Mouse (Mus musculus) intestine, postnatal 0 days (tissue): ENCODE results near the gene Znhit1. TPM values are rescaled to one million over a fixed set of nuclear protein-coding genes. Genes with fewer than 3 reads are reported as not detected.

Source experiments
- ATAC-seq: fragments of 200-750 bp; cut with Nextera tagmentation; 2 replicates; pipeline ENCODE4 v1.8.0; 2017; ENCODE audit warnings: mild to moderate bottlenecking, moderate TSS enrichment, moderate library complexity
- H3K27ac ChIP-seq: fragments of 300-500 bp; sonication (generic); 2 replicates; pipeline ENCODE4 v1.5.1; 2014; ENCODE audit warnings: mild to moderate bottlenecking, low read depth, low read length, moderate library complexity
- H3K27me3 ChIP-seq: fragments of 300-500 bp; sonication (generic); replicated peaks from 2 replicates; pipeline ENCODE4 v1.6.1; 2014; ENCODE audit warnings: low read length, mixed read lengths; ENCODE audit not compliant: control insufficient read depth, insufficient read depth
- H3K36me3 ChIP-seq: fragments of 300-500 bp; sonication (generic); 2 replicates; pipeline ENCODE4 v1.6.1; 2014; ENCODE audit warnings: mild to moderate bottlenecking, moderate library complexity; ENCODE audit not compliant: control insufficient read depth, insufficient read depth
- H3K4me1 ChIP-seq: fragments of 300-500 bp; sonication (generic); replicated peaks from 2 replicates; pipeline ENCODE4 v1.6.1; 2014; ENCODE audit warnings: antibody characterized with exemption, low read length, mixed read lengths; ENCODE audit not compliant: control insufficient read depth, insufficient read depth
- H3K4me2 ChIP-seq: fragments of 300-500 bp; sonication (generic); replicated peaks from 2 replicates; pipeline ENCODE4 v1.6.1; 2014; ENCODE audit warnings: low read depth, mild to moderate bottlenecking, moderate library complexity
- H3K4me3 ChIP-seq: fragments of 300-500 bp; sonication (generic); 2 replicates; pipeline ENCODE4 v1.5.1; 2014; ENCODE audit warnings: low read depth, low read length
- H3K9ac ChIP-seq: fragments of 300-500 bp; sonication (generic); 2 replicates; pipeline ENCODE4 v1.6.1; 2014; ENCODE audit warnings: mild to moderate bottlenecking, low read depth, low read length
- H3K9me3 ChIP-seq: fragments of 300-500 bp; sonication (generic); 2 replicates; pipeline ENCODE4 v1.6.1; 2016; ENCODE audit warnings: mixed run types; ENCODE audit not compliant: control insufficient read depth
- CTCF ChIP-seq: sonication (generic); IDR thresholded peaks from 2 replicates; pipeline ENCODE4 v1.5.1; 2016; ENCODE audit warnings: low read depth, mild to moderate bottlenecking, control low read depth, antibody characterized with exemption, moderate library complexity
- WGBS: fragments of 180-500 bp; shearing (Covaris S2); extraction: QIAGEN DNeasy Blood & Tissue Kit; methylation state at CpG from one replicate; pipeline ENCODE4 v1.1.7; 2014; 5-methylcytosine and 5-hydroxymethylcytosine counted together
- polyA plus RNA-seq: library from polyadenylated mRNA; unstranded; fragments of >200 nt; fragmentation: Nextera tagmentation; extraction: Ambion mirVana; gene quantifications from 2 replicates; pipeline ENCODE4 v1.2.1, GENCODE M21; 2015

Gene Znhit1
- polyA plus RNA-seq, 1 experiment from 2014 or later = 84.6 TPM

DNA sequence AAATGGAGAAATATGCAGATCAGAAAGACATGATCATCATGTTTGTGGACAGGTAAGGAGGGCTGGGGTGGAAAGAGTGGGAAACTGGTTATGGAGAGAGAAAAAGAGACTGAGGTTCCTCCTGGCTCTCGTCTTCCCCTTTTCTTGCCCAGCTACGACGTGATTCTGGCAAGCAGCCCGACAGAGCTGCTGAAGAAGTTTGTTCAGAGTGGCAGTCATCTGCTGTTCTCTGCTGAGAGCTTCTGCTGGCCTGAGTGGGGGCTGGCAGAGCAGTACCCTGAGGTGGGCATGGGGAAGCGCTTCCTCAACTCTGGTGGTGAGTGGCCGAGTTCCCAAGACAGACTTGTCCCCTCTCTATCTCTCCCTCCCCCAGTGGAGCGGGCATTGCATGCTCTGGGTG, 599 bp upstream of the Znhit1 start:
- no peak overlapping the region for H3K27ac ChIP-seq
- WGBS = 67% methylated on average over 7 of the region's 7 CpGs
- peaks cover 35% of the 10 kb centered on the region for H3K36me3 ChIP-seq
- ATAC-seq = no peak
- no peaks in the 10 kb centered on the region for H3K27me3 ChIP-seq
- H3K9me3 ChIP-seq = no peaks in the 10 kb centered on the region
- H3K4me3 ChIP-seq = no peak overlapping the region
- H3K4me1 ChIP-seq = no peaks in the 10 kb centered on the region
- H3K4me2 ChIP-seq = peak overlapping the region; percentile 98
- TF ChIP-seq CTCF = no peak
- H3K9ac ChIP-seq = no peak overlapping the region; the same call in 1 of the 2 replicates

DNA sequence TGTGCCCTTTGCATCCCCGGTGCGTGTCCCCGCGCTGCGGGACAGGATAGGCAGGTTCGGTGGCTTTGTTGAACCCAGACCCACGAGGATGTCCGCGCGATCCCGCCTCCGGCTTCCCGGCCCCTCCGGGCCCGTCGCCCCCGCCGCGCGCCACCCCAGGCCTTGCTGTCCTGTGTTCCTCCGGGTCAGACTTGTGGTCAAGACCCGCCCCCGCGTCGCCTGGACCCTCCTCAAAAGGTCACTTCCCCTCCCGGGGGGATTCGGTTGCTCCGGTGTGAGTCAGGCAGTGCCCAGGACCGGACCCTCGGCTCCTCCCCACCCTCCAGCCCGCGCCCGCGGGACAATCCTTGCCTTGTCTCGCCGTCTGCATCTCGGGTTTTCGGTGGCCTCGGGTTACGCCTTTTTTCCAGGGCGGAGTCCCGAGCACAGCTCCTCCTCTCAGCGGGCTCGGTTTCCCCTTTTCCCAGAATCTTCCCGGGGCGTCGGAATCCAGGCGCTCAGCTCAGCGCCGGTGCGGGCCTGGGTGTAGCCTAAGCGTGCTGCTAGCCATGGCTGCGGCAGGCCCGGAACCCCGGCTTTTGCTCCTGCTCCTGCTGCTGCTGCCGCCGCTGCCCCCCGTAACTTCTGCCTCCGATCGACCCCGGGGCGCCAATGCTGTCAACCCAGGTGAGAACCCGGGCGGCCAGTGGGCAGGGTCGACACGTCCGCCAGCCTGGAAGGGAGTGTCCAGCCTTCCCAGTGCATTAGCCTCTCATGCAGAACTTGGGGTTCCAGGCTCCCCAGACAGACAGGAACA, 485 bp downstream of the Znhit1 start:
- Histone ChIP-seq H3K27ac (peak overlapping the region; percentile 80), H3K9me3 (no peaks in the 10 kb centered on the region), H3K4me2 (peak overlapping the region; percentile 98), H3K27me3 (no peaks in the 10 kb centered on the region), H3K9ac (peak overlapping the region; percentile 63), H3K4me1 (no peaks in the 10 kb centered on the region), H3K4me3 (peak overlapping the region; percentile 96), H3K36me3 (peaks cover 32% of the 10 kb centered on the region)
- TF ChIP-seq CTCF = no peak
- ATAC-seq = peak; percentile 53
- WGBS = under 1% methylated on average over 66 of the region's 67 CpGs

DNA sequence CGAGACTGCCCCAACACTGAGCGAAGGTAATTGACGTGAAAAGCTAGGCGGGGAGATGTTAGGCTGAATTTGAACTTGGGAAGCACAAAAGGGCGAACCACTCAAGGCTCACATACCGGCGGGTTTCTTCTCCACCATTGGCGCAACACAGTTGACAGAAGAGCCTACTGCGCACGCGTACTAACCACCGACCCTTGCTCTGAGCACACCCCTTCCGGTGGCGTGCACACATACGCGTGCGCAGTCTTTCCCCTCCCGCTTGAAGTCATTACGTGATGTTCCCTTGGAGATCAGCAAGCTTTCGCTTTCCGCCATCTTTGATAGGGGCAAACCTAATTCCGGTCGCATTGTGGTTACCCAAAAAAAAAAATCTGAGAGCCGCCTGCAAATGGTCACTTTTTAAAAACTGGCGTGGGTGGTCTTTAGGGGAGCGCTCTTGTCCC, 1.1 kb downstream of the Znhit1 start, which contains the start of gene Plod3:
Plod3 (plus strand) TSS at position 325 of the 443 bp plus-strand sequence.
- H3K4me1 ChIP-seq = no peaks in the 10 kb centered on the region
- H3K9me3 ChIP-seq = no peaks in the 10 kb centered on the region
- H3K27me3 ChIP-seq = no peaks in the 10 kb centered on the region
- peak within 1 kb of the TSS; percentile 80 for H3K27ac ChIP-seq
- peak within 1 kb of the TSS; percentile 98 for H3K4me2 ChIP-seq
- TF ChIP-seq CTCF = no peak
- peak; percentile 86 for ATAC-seq
- H3K4me3 ChIP-seq = peak within 1 kb of the TSS; percentile 96
- H3K9ac ChIP-seq = peak within 1 kb of the TSS; percentile 63
- WGBS = under 1% methylated on average over 26 of the region's 26 CpGs
- peaks cover 28% of the 10 kb centered on the region for H3K36me3 ChIP-seq

DNA sequence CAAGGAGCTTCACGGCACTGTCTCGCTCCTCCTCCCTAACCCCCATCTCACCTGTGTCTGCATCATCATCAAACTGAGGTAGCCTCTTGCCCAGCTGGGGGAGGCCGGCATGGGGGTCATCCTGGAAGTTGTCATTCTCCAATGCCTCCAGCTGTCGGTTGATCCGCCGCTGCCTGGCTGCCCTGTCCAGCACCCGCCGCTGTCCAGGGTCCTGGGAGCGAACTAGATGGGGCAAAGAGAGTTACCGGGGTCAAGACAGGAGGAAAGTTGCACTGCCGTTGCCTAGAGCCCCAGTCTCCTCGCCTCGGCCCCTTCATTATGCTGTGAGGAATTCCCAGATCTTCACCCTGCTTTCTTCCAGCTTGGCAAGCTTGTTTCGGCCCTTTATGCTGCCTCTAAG, 3.0 kb downstream of the Znhit1 start:
- Histone ChIP-seq H3K4me1 (no peaks in the 10 kb centered on the region), H3K36me3 (peaks cover 18% of the 10 kb centered on the region), H3K9me3 (no peaks in the 10 kb centered on the region), H3K27ac (no peak overlapping the region), H3K27me3 (no peaks in the 10 kb centered on the region), H3K4me2 (no peak overlapping the region), H3K4me3 (no peak overlapping the region), H3K9ac (no peak overlapping the region)
- no peak for TF ChIP-seq CTCF
- no peak for ATAC-seq
- 60% methylated on average over 14 of the region's 14 CpGs for WGBS

DNA sequence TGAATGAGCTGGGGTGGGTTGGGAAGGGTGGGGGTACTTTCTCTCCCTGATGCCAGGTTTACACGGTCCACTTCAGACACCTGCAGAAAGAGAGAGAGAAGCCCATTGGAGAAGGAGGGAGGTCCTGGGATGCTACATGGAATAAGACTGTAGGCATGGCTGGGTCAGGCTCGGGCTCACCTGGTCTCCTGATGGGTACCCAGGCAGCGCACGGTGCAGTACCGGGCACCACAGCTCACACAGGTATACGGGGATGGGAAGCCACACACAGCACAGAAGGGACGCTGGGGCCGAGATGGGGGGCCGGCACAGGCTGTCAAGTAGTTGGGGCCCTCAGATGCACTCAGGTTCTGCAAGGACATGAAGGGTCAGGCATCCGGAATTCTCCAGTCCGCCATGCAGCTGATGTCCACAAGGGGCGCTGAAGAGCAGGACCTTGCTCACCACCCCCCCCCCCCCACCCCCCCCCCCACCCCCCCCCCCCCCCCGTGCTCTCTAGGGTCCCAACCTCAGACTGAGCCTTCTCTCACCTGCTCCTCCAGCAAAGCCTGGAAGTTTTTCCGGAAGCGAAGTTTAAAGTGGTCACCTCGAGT, 5.4 kb downstream of the Znhit1 start:
- H3K9ac ChIP-seq = no peak overlapping the region
- peaks cover 17% of the 10 kb centered on the region for H3K36me3 ChIP-seq
- H3K4me2 ChIP-seq = no peak overlapping the region
- H3K9me3 ChIP-seq = no peaks in the 10 kb centered on the region
- H3K4me3 ChIP-seq = no peak overlapping the region
- H3K27ac ChIP-seq = no peak overlapping the region
- H3K27me3 ChIP-seq = no peaks in the 10 kb centered on the region
- WGBS = 55% methylated on average over 14 of the region's 16 CpGs
- no peaks in the 10 kb centered on the region for H3K4me1 ChIP-seq
- no peak for ATAC-seq
- TF ChIP-seq CTCF = peak; percentile 66

DNA sequence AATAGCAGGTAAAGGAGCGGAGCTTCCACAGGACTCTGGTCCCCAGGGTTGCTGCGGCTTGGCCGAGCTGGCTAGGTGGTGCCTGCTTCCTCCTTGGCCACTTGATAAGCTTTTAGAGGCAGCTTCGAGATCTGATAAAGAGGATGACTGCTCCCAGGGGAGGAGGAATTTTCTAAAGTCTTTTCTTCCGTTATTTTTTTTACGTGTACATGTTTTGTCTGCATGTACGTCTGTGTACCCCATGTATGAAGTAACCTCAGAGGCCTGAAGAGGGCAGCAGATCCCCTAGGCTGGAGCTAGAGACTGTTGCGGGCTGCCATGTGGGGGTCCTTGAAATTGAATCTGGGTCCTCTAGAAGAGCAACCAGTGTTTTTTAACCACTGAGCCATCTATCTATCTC, 6.8 kb downstream of the Znhit1 start:
- peaks cover 17% of the 10 kb centered on the region for H3K36me3 ChIP-seq
- no peak overlapping the region for H3K4me2 ChIP-seq
- ATAC-seq = no peak
- WGBS = 87% methylated on average over 8 of the region's 8 CpGs
- peak; percentile 46 for TF ChIP-seq CTCF
- H3K27ac ChIP-seq = no peak overlapping the region
- no peaks in the 10 kb centered on the region for H3K9me3 ChIP-seq
- H3K4me3 ChIP-seq = no peak overlapping the region
- no peaks in the 10 kb centered on the region for H3K27me3 ChIP-seq
- no peak overlapping the region for H3K9ac ChIP-seq
- no peaks in the 10 kb centered on the region for H3K4me1 ChIP-seq
